Mouse (Mus musculus): ENCODE results near the gene Fxr1. TPM values are rescaled to one million over a fixed set of nuclear protein-coding genes. Genes with fewer than 3 reads are reported as not detected.

Fxr1 gene
- polyA plus RNA-seq, 1 experiment from 2014 or later = 45.5 TPM

GRCm38 (mm10) chr3:34115806-34116205 lies 96.1 kb downstream of the Fxr1 start:
- ATAC-seq (no peak), DNase-seq (ENCODE audit: low spot score) (no peak)
- Histone ChIP-seq H3K27ac (ENCODE audit: low read depth, low read length) (no peak overlapping the region), H3K4me3 (ENCODE audit: low read depth, low read length) (no peak overlapping the region), H3K4me1 (ENCODE audit: control insufficient read depth, insufficient read depth, low read length) (no peaks in the 10 kb centered on the region), H3K27me3 (replicated peaks; ENCODE audit: control insufficient read depth, insufficient read depth, low read length) (no peaks in the 10 kb centered on the region), H3K9me3 (replicated peaks; ENCODE audit: control insufficient read depth, low read length) (no peaks in the 10 kb centered on the region), H3K4me2 (ENCODE audit: low read length) (no peak overlapping the region), H3K36me3 (ENCODE audit: control insufficient read depth, insufficient read depth, low read length) (no peaks in the 10 kb centered on the region), H3K9ac (ENCODE audit: low read length) (no peak overlapping the region)
- WGBS = 18% methylated on average over 6 of the region's 6 CpGs

GRCm38 (mm10) chr3:34119869-34120268 lies 100.1 kb downstream of the Fxr1 start:
- Histone ChIP-seq H3K4me1 (ENCODE audit: control insufficient read depth, insufficient read depth, low read length) (no peaks in the 10 kb centered on the region), H3K9ac (ENCODE audit: low read length) (no peak overlapping the region), H3K27me3 (replicated peaks; ENCODE audit: control insufficient read depth, insufficient read depth, low read length) (no peaks in the 10 kb centered on the region), H3K27ac (ENCODE audit: low read depth, low read length) (no peak overlapping the region), H3K4me3 (ENCODE audit: low read depth, low read length) (no peak overlapping the region), H3K4me2 (ENCODE audit: low read length) (no peak overlapping the region), H3K36me3 (ENCODE audit: control insufficient read depth, insufficient read depth, low read length) (no peaks in the 10 kb centered on the region), H3K9me3 (replicated peaks; ENCODE audit: control insufficient read depth, low read length) (no peaks in the 10 kb centered on the region)
- 79% methylated on average over 4 of the region's 4 CpGs for WGBS
- no peak for DNase-seq (ENCODE audit: low spot score)
- no peak for ATAC-seq

Other genes starting within 250 kb of the Fxr1 start
- 59.4 and 65.9 TPM in 2 replicates for gene Ttc14, start 220.1 kb upstream of the Fxr1 start, polyA plus RNA-seq (2014; fragmentation: Nextera tagmentation; extraction: Ambion mirVana)
- gene Ccdc39, start 175.6 kb upstream of the Fxr1 start, polyA plus RNA-seq (2014; fragmentation: Nextera tagmentation; extraction: Ambion mirVana) = 9.8 and 12.9 TPM in 2 replicates
- gene Dnajc19, start 61.4 kb downstream of the Fxr1 start, polyA plus RNA-seq (2014; fragmentation: Nextera tagmentation; extraction: Ambion mirVana) = 139 and 170 TPM in 2 replicates

Measured in forebrain, embryonic 14.5 days (tissue).